8 mouse cellular contexts compared by ENCODE assay signal in genomic region chr16:90810716-90811256, GRCm38 (mm10). TPM values are rescaled to one million over a fixed set of nuclear protein-coding genes. Genes with fewer than 3 reads are reported as not detected.
DNase-seq lines count a peak whose midpoint lies in the region; ATAC-seq and TF ChIP-seq lines count a peak whose summit lies in the region.

No protein-coding gene starts in this region.

- H3K4me2 ChIP-seq in kidney, postnatal 0 days (ENCODE audit: low read length), result peak overlapping the region; percentile 81
- peak overlapping the region; percentile 63 for H3K4me2 ChIP-seq in hindbrain, embryonic 14.5 days (replicated peaks)
- peak overlapping the region; percentile 65 for H3K4me2 ChIP-seq in midbrain, embryonic 14.5 days (ENCODE audit: low read length)

- peak overlapping the region; percentile 57 for H3K27ac ChIP-seq in kidney, postnatal 0 days
- peak overlapping the region; percentile 65 for H3K27ac ChIP-seq in embryonic facial prominence, embryonic 10.5 days (replicated peaks)
- H3K27ac ChIP-seq in hindbrain, embryonic 14.5 days, result peak overlapping the region; percentile 61
- peak overlapping the region; percentile 71 for H3K27ac ChIP-seq in midbrain, embryonic 14.5 days (replicated peaks; ENCODE audit: low read depth, low read length)

- peak overlapping the region; percentile 82 for H3K4me3 ChIP-seq in kidney, postnatal 0 days (replicated peaks; ENCODE audit: low read depth, low read length)
- H3K4me3 ChIP-seq in embryonic facial prominence, embryonic 10.5 days, result peak overlapping the region; percentile 85
- H3K4me3 ChIP-seq in hindbrain, embryonic 14.5 days (replicated peaks; ENCODE audit: low read length), result peak overlapping the region; percentile 56
- H3K4me3 ChIP-seq in midbrain, embryonic 14.5 days (replicated peaks; ENCODE audit: low read depth, low read length), result peak overlapping the region; percentile 61

- 0 out of 2 replicates have a peak, but pooled peaks cover 4% of the 10 kb centered on the region for H3K4me1 ChIP-seq in kidney, postnatal 0 days (replicated peaks; ENCODE audit: insufficient read depth, low read length)
- peaks cover 23% of the 10 kb centered on the region for H3K4me1 ChIP-seq in embryonic facial prominence, embryonic 10.5 days
- peaks cover 18% of the 10 kb centered on the region for H3K4me1 ChIP-seq in hindbrain, embryonic 14.5 days (replicated peaks; ENCODE audit: control insufficient read depth, insufficient read depth, low read length)
- peaks cover 9% of the 10 kb centered on the region for H3K4me1 ChIP-seq in midbrain, embryonic 14.5 days (ENCODE audit: control insufficient read depth, insufficient read depth, low read length)

- TF ChIP-seq CTCF in kidney, postnatal 0 days (IDR thresholded peaks at IDR 0.05; ENCODE audit: low read depth), result no peak

- 40% methylated on average over 11 of the region's 11 CpGs for WGBS in kidney, postnatal 0 days
- 52% methylated on average over 11 of the region's 11 CpGs for whole genome bisulfite sequencing in embryonic facial prominence, embryonic 10.5 days
- WGBS in hindbrain, embryonic 14.5 days, result 47% methylated on average over 11 of the region's 11 CpGs
- WGBS in midbrain, embryonic 14.5 days, result 50% methylated on average over 11 of the region's 11 CpGs

- H3K9ac ChIP-seq in kidney, postnatal 0 days (ENCODE audit: low read depth, low read length), result peak overlapping the region; percentile 49; the same call in 1 of the 2 replicates
- H3K9ac ChIP-seq in hindbrain, embryonic 14.5 days, result peak overlapping the region; percentile 43
- peak overlapping the region; percentile 49; the same call in 1 of the 2 replicates for H3K9ac ChIP-seq in midbrain, embryonic 14.5 days (replicated peaks; ENCODE audit: low read length)

- no peaks in the 10 kb centered on the region for H3K36me3 ChIP-seq in kidney, postnatal 0 days (ENCODE audit: insufficient read depth, low read length)
- 0 out of 2 replicates have a peak, but pooled peaks cover 5% of the 10 kb centered on the region for H3K36me3 ChIP-seq in embryonic facial prominence, embryonic 10.5 days (replicated peaks)
- no peaks in the 10 kb centered on the region for H3K36me3 ChIP-seq in hindbrain, embryonic 14.5 days (replicated peaks; ENCODE audit: control insufficient read depth, insufficient read depth)
- H3K36me3 ChIP-seq in midbrain, embryonic 14.5 days (ENCODE audit: control insufficient read depth, insufficient read depth, low read length), result no peaks in the 10 kb centered on the region

- H3K9me3 ChIP-seq in kidney, postnatal 0 days (replicated peaks; ENCODE audit: low read length), result no peaks in the 10 kb centered on the region
- no peaks in the 10 kb centered on the region for H3K9me3 ChIP-seq in embryonic facial prominence, embryonic 10.5 days
- H3K9me3 ChIP-seq in hindbrain, embryonic 14.5 days (ENCODE audit: control insufficient read depth, low read length), result no peaks in the 10 kb centered on the region
- no peaks in the 10 kb centered on the region for H3K9me3 ChIP-seq in midbrain, embryonic 14.5 days (ENCODE audit: control insufficient read depth, low read length)

- H3K27me3 ChIP-seq in kidney, postnatal 0 days (ENCODE audit: insufficient read depth, low read length), result no peaks in the 10 kb centered on the region
- H3K27me3 ChIP-seq in embryonic facial prominence, embryonic 10.5 days (replicated peaks; ENCODE audit: low read depth, poor library complexity, severe bottlenecking), result no peaks in the 10 kb centered on the region
- H3K27me3 ChIP-seq in hindbrain, embryonic 14.5 days (ENCODE audit: control insufficient read depth, insufficient read depth, low read length), result no peaks in the 10 kb centered on the region
- no peaks in the 10 kb centered on the region for H3K27me3 ChIP-seq in midbrain, embryonic 14.5 days (ENCODE audit: control insufficient read depth, insufficient read depth, low read length)

- peak; percentile 12; the same call in 1 of the 2 replicates for ATAC-seq in kidney, postnatal 0 days (replicated peaks; ENCODE audit: low FRiP score, low read depth)
- ATAC-seq in hindbrain, embryonic 14.5 days (ENCODE audit: low FRiP score), result peak; percentile 13; the same call in 1 of the 2 replicates
- peak; percentile 28; the same call in 1 of the 2 replicates for ATAC-seq in midbrain, embryonic 14.5 days (ENCODE audit: low FRiP score, low TSS enrichment)

- DNase-seq in kidney, postnatal 0 days (ENCODE audit: low spot score), result peak; percentile 16
- DNase-seq in kidney, adult 11 months, result no peak
- no peak for DNase-seq in embryonic facial prominence, embryonic 10.5 days (ENCODE audit: low spot score)
- no peak for DNase-seq in hindbrain, embryonic 14.5 days (ENCODE audit: low spot score)
- no peak for DNase-seq in midbrain, embryonic 14.5 days
- no peak for DNase-seq in embryo, embryonic 10.5 days (ENCODE audit: low spot score)
- no peak for DNase-seq in cerebellum, postnatal 10 days
- DNase-seq in lung, adult 18-20 months, result no peak

RNA-seq across cellular contexts. Expression of gene Urb1, which starts 0.6 kb away (rescaled TPM):
- 4.2 and 5.1 TPM in 2 replicates for polyA plus RNA-seq in kidney, postnatal 0 days (2015; fragmentation: Nextera tagmentation; extraction: Ambion mirVana)
- 10.9 and 11.5 TPM in 2 replicates for polyA plus RNA-seq in embryonic facial prominence, embryonic 10.5 days (2016; fragmentation: Nextera tagmentation; extraction: Ambion mirVana)
- polyA plus RNA-seq in hindbrain, embryonic 14.5 days (2014; fragmentation: Nextera tagmentation; extraction: Ambion mirVana), result 9.9 and 11.6 TPM in 2 replicates
- polyA plus RNA-seq in midbrain, embryonic 14.5 days (2014; fragmentation: Nextera tagmentation; extraction: Ambion mirVana), result 9.8 and 11.6 TPM in 2 replicates

RNA-seq across cellular contexts. Expression of gene Eva1c, which starts 15.7 kb away (rescaled TPM):
- 1.0 and 1.2 TPM in 2 replicates for polyA plus RNA-seq in kidney, postnatal 0 days (2015; fragmentation: Nextera tagmentation; extraction: Ambion mirVana)
- polyA plus RNA-seq in embryonic facial prominence, embryonic 10.5 days (2016; fragmentation: Nextera tagmentation; extraction: Ambion mirVana), result 0.36 and 0.41 TPM in 2 replicates
- polyA plus RNA-seq in hindbrain, embryonic 14.5 days (2014; fragmentation: Nextera tagmentation; extraction: Ambion mirVana), result 3.1 and 3.4 TPM in 2 replicates
- polyA plus RNA-seq in midbrain, embryonic 14.5 days (2014; fragmentation: Nextera tagmentation; extraction: Ambion mirVana), result 1.4 and 2.4 TPM in 2 replicates
